Mouse (Mus musculus) kidney, embryonic 14.5 days (tissue): ENCODE measurements around the gene Prkce. TPM values are rescaled to one million over a fixed set of nuclear protein-coding genes. Genes with fewer than 3 reads are reported as not detected.

Source experiments
- ATAC-seq: fragments of 200-750 bp; cut with Nextera tagmentation; 2 replicates; pipeline ENCODE4 v1.8.0; 2017; ENCODE audit warnings: moderate number of reproducible peaks, mild to moderate bottlenecking, moderate TSS enrichment, moderate library complexity; ENCODE audit not compliant: low FRiP score, low TSS enrichment
- H3K27ac ChIP-seq: fragments of 300-500 bp; sonication (generic); 2 replicates; pipeline ENCODE4 v1.5.1; 2014; ENCODE audit warnings: low read depth, mild to moderate bottlenecking, low read length, moderate library complexity, mixed read lengths
- H3K27me3 ChIP-seq: fragments of 300-500 bp; sonication (generic); 2 replicates; pipeline ENCODE4 v1.6.1; 2014; ENCODE audit warnings: mild to moderate bottlenecking, low read length; ENCODE audit not compliant: control insufficient read depth, insufficient read depth
- H3K36me3 ChIP-seq: fragments of 300-500 bp; sonication (generic); 2 replicates; pipeline ENCODE4 v1.6.1; 2014; ENCODE audit warnings: low read length, mixed read lengths; ENCODE audit not compliant: control insufficient read depth, insufficient read depth
- H3K4me1 ChIP-seq: fragments of 300-500 bp; sonication (generic); 2 replicates; pipeline ENCODE4 v1.6.1; 2014; ENCODE audit warnings: low read length, mixed read lengths; ENCODE audit not compliant: control insufficient read depth, insufficient read depth
- H3K4me2 ChIP-seq: fragments of 300-500 bp; sonication (generic); replicated peaks from 2 replicates; pipeline ENCODE4 v1.6.1; 2014; ENCODE audit warnings: low read depth, mild to moderate bottlenecking, low read length
- H3K4me3 ChIP-seq: fragments of 300-500 bp; sonication (generic); 2 replicates; pipeline ENCODE4 v1.5.1; 2014; ENCODE audit warnings: mild to moderate bottlenecking, low read length
- H3K9ac ChIP-seq: fragments of 300-500 bp; sonication (generic); 2 replicates; pipeline ENCODE4 v1.6.1; 2014; ENCODE audit warnings: low read depth, mild to moderate bottlenecking, low read length, moderate library complexity
- H3K9me3 ChIP-seq: fragments of 300-500 bp; sonication (generic); 2 replicates; pipeline ENCODE4 v1.6.1; 2016; ENCODE audit warnings: low read length; ENCODE audit not compliant: control insufficient read depth
- WGBS: fragments of 180-500 bp; shearing (Covaris S2); extraction: QIAGEN DNeasy Blood & Tissue Kit; methylation state at CpG from one replicate; pipeline ENCODE4 v1.1.7; 2014; 5-methylcytosine and 5-hydroxymethylcytosine counted together
- polyA plus RNA-seq: library from polyadenylated mRNA; unstranded; fragments of >200 nt; fragmentation: Nextera tagmentation; extraction: Ambion mirVana; gene quantifications from 2 replicates; pipeline ENCODE4 v1.2.1, GENCODE M21; 2014

The Prkce gene
- polyA plus RNA-seq, 1 experiment from 2014 or later: 8.8 TPM

- WGBS: 73% methylated on average over 2 of the region's 2 CpGs
- Histone ChIP-seq H3K27ac (no peak overlapping the region), H3K9me3 (0 out of 2 replicates have a peak, but pooled peaks cover 4% of the 10 kb centered on the region), H3K4me1 (no peaks in the 10 kb centered on the region), H3K27me3 (no peaks in the 10 kb centered on the region), H3K4me3 (no peak overlapping the region), H3K36me3 (no peaks in the 10 kb centered on the region), H3K4me2 (no peak overlapping the region), H3K9ac (no peak overlapping the region)
- no peak for ATAC-seq
Observed at GRCm38 (mm10) chr17:86434781-86435180, 267.2 kb downstream of the Prkce start.

- Histone ChIP-seq H3K4me3 (no peak overlapping the region), H3K27me3 (no peaks in the 10 kb centered on the region), H3K4me2 (no peak overlapping the region), H3K36me3 (no peaks in the 10 kb centered on the region), H3K4me1 (no peaks in the 10 kb centered on the region), H3K27ac (no peak overlapping the region), H3K9me3 (0 out of 2 replicates have a peak, but pooled peaks cover 4% of the 10 kb centered on the region), H3K9ac (no peak overlapping the region)
- no peak for ATAC-seq
- 96% methylated on average over 1 of the region's 1 CpGs for WGBS
Observed at GRCm38 (mm10) chr17:86435570-86435969, 268.0 kb downstream of the Prkce start.

- no peak overlapping the region for H3K9ac ChIP-seq
- no peak overlapping the region for H3K4me3 ChIP-seq
- 0 out of 2 replicates have a peak, but pooled peaks cover 4% of the 10 kb centered on the region for H3K9me3 ChIP-seq
- H3K4me2 ChIP-seq: no peak overlapping the region
- H3K27ac ChIP-seq: no peak overlapping the region
- 97% methylated on average over 2 of the region's 2 CpGs for WGBS
- no peaks in the 10 kb centered on the region for H3K36me3 ChIP-seq
- H3K4me1 ChIP-seq: no peaks in the 10 kb centered on the region
- H3K27me3 ChIP-seq: no peaks in the 10 kb centered on the region
- ATAC-seq: no peak
Observed at GRCm38 (mm10) chr17:86435984-86436383, 268.4 kb downstream of the Prkce start.

GRCm38 (mm10) chr17:86436583-86437370 lies 269.2 kb downstream of the Prkce start:
- H3K36me3 ChIP-seq: no peaks in the 10 kb centered on the region
- no peaks in the 10 kb centered on the region for H3K4me1 ChIP-seq
- 91% methylated on average over 12 of the region's 12 CpGs for WGBS
- H3K4me3 ChIP-seq: no peak overlapping the region
- no peaks in the 10 kb centered on the region for H3K27me3 ChIP-seq
- no peak overlapping the region for H3K9ac ChIP-seq
- H3K9me3 ChIP-seq: 0 out of 2 replicates have a peak, but pooled peaks cover 4% of the 10 kb centered on the region
- no peak overlapping the region for H3K27ac ChIP-seq
- no peak overlapping the region for H3K4me2 ChIP-seq
- no peak for ATAC-seq

- WGBS: 83% methylated on average over 20 of the region's 20 CpGs
- Histone ChIP-seq H3K27ac (no peak overlapping the region), H3K4me1 (no peaks in the 10 kb centered on the region), H3K4me2 (no peak overlapping the region), H3K36me3 (no peaks in the 10 kb centered on the region), H3K4me3 (no peak overlapping the region), H3K27me3 (no peaks in the 10 kb centered on the region), H3K9me3 (0 out of 2 replicates have a peak, but pooled peaks cover 3% of the 10 kb centered on the region), H3K9ac (no peak overlapping the region)
- no peak for ATAC-seq
Observed at GRCm38 (mm10) chr17:86437516-86438277, 270.1 kb downstream of the Prkce start.

GRCm38 (mm10) chr17:86438278-86438661 lies 270.7 kb downstream of the Prkce start:
- H3K4me2 ChIP-seq: no peak overlapping the region
- H3K4me3 ChIP-seq: no peak overlapping the region
- H3K9ac ChIP-seq: no peak overlapping the region
- 93% methylated on average over 3 of the region's 3 CpGs for WGBS
- ATAC-seq: no peak
- no peak overlapping the region for H3K27ac ChIP-seq
- H3K9me3 ChIP-seq: no peaks in the 10 kb centered on the region
- no peaks in the 10 kb centered on the region for H3K27me3 ChIP-seq
- H3K4me1 ChIP-seq: no peaks in the 10 kb centered on the region
- H3K36me3 ChIP-seq: no peaks in the 10 kb centered on the region

GRCm38 (mm10) chr17:86438763-86439162 lies 271.2 kb downstream of the Prkce start:
- Histone ChIP-seq H3K9me3 (no peaks in the 10 kb centered on the region), H3K4me2 (no peak overlapping the region), H3K4me1 (no peaks in the 10 kb centered on the region), H3K9ac (no peak overlapping the region), H3K36me3 (no peaks in the 10 kb centered on the region), H3K27me3 (no peaks in the 10 kb centered on the region), H3K27ac (no peak overlapping the region), H3K4me3 (no peak overlapping the region)
- 85% methylated on average over 5 of the region's 5 CpGs for WGBS
- ATAC-seq: no peak

- no peak for ATAC-seq
- 93% methylated on average over 7 of the region's 7 CpGs for WGBS
- Histone ChIP-seq H3K4me1 (peaks cover 6% of the 10 kb centered on the region), H3K4me2 (no peak overlapping the region), H3K9ac (no peak overlapping the region), H3K9me3 (no peaks in the 10 kb centered on the region), H3K4me3 (no peak overlapping the region), H3K27ac (no peak overlapping the region), H3K36me3 (no peaks in the 10 kb centered on the region), H3K27me3 (no peaks in the 10 kb centered on the region)
Observed at GRCm38 (mm10) chr17:86441098-86441497, 273.5 kb downstream of the Prkce start.

GRCm38 (mm10) chr17:86443886-86444285 lies 276.3 kb downstream of the Prkce start:
- no peak overlapping the region for H3K4me2 ChIP-seq
- no peaks in the 10 kb centered on the region for H3K36me3 ChIP-seq

More at GRCm38 (mm10) chr17:86443886-86444285, 276.3 kb downstream of the Prkce start:
- no peak overlapping the region for H3K9ac ChIP-seq
- H3K27me3 ChIP-seq: no peaks in the 10 kb centered on the region
- H3K4me3 ChIP-seq: no peak overlapping the region
- no peaks in the 10 kb centered on the region for H3K9me3 ChIP-seq
- H3K27ac ChIP-seq: no peak overlapping the region
- peaks cover 6% of the 10 kb centered on the region for H3K4me1 ChIP-seq
- ATAC-seq: no peak
- 81% methylated on average over 7 of the region's 7 CpGs for WGBS
